Mouse (Mus musculus) layer of hippocampus, postnatal 36 days (tissue): ENCODE data around the gene Mat1a. TPM values are rescaled to one million over a fixed set of nuclear protein-coding genes. Genes with fewer than 3 reads are reported as not detected.

Experiments
- DNase-seq, 2 experiments: peaks; one replicate each; pipeline ENCODE4 v3.0.0; 2022
- total RNA-seq, 2 experiments: library from RNA; stranded (reverse); gene quantifications; 2 replicates each; pipeline ENCODE4 v1.2.3; 2021

The Mat1a gene
- total RNA-seq, result not detected

GRCm38 (mm10) chr14:41104853-41105444, at the start of gene Mat1a:
TSS of gene Mat1a (plus strand) at chr14:41105035.
- DNase-seq, result no peak

GRCm38 (mm10) chr14:41065168-41065567, 39.7 kb upstream of the Mat1a start:
- no peak for DNase-seq

DNA sequence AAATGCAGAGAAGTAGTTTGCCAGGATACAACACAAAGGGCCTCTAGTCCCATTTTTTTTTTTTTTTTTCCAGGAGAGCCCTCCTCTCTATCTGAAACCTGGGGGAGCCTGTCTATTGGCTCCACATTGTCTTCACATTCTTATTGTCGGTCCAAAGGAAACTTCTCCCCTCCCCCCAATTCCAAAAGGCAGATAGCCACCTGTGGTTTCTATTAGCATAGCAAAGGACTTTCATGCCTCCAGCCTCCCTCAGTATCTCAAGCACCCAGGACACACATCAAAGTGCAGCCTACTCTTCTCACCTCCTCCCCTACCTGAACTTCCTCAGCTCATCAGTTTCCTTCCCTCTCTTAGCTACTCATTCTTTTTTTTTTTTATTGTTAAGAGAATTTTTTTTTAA, 38.4 kb upstream of the Mat1a start:
- no peak for DNase-seq

DNA sequence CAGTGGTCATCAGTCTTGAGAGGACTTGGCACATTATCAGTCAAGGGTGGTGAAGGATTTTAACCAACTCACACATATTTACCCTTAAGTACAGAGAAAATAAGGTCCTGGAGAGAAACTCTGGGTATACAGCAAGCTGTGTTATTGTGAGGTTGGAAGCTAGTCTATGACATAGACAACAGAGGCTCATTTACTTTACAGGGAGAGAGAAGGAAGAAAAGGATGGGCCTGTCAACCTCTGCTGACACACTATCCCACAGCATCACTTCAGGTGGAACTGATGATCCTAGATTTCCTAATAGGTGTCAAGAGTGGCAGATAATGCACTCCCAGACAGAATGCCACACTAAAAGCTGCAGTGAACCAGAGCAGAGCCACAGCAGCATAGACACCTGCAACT, 35.7 kb upstream of the Mat1a start, which contains the start of gene Dydc2:
Gene Dydc2, minus strand, starts transcription at position 101 of the 400 bp plus-strand sequence.
- DNase-seq, result no peak

GRCm38 (mm10) chr14:41070343-41070742, 34.5 kb upstream of the Mat1a start:
- no peak for DNase-seq

GRCm38 (mm10) chr14:41072229-41072943, 32.4 kb upstream of the Mat1a start, which contains the start of gene Dydc1:
TSS of gene Dydc1 (plus strand) at chr14:41072911.
- peak; percentile 75 to 79 for DNase-seq

DNA sequence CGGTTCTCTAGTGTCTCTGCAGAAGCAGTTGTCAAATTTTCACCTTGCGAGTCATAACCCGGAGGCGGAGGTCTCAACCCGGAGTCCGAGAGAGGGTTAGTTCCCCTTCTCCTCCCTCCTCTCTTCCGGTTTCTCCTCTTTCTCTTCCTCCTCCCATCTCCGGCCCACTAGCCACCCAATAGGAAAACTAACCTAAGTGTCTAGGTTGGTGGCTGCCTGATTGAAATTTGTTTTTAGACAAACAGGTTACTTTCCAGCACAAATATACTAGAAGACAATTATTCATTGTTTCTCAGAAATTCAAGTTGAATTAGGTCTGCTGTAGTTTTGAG, 31.9 kb upstream of the Mat1a start:
- DNase-seq, result no peak

- no peak for DNase-seq
Measured at GRCm38 (mm10) chr14:41082408-41082807, 22.4 kb upstream of the Mat1a start.

DNA sequence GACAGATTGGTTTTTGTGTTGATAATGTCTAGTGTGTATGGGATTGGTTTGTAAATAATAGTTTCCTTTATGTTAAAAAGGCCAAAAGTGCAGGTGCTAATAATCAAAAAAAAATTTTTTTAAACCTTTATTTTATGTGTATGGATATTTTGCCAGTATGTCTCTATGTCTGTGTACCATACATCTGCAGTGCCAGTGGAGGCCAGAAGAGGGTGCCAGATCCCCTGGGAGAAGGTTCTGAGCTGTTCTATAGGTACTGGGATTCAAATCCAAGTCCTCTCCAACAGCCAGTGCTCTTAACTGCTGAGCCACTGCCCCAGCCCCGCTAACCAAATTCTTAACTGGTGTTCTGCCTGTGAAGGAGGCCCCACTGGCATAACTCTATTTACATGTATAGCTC, 17.3 kb upstream of the Mat1a start:
- DNase-seq, result no peak

- no peak for DNase-seq
Measured at GRCm38 (mm10) chr14:41090777-41091176, 14.1 kb upstream of the Mat1a start.

DNA sequence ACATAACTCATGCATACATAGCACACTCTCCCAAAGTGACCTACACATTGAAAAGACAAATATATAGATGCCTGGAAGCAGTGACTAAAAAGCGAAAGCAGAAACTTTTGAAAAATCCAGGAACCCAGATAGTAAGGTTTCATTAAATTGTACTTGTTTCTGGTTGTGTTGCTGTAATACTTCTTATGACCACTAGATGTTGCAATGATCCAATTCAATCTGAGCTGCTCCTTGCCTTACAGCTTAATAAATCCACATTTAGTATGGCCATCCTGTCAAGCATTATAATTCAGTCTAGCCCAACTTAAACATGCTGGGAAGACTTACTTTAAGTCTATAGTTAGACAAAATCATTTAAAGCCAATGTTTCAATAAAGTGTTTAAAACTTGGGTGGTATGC, 10.7 kb upstream of the Mat1a start:
- no peak for DNase-seq

GRCm38 (mm10) chr14:41096296-41096860, 8.5 kb upstream of the Mat1a start:
- DNase-seq, result no peak

DNA sequence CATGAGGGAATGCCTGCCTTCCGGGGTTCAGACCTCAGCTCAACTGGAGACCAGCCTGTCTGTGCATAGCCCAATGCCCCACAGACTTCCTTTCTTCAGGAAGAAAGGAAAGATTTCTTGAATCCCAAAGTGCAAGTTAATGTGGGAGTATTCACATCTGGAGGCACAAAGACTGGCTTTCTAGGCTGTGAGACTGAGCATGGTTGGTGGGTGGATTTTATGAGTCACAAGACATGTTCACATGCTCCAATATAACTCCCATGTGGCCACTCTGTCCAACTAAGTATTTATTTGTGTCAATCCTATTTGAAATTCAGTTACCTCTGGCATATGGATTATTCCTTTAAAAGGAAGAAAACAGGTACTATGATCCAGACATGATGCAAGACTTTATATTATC, 6.1 kb upstream of the Mat1a start:
- no peak for DNase-seq

- no peak for DNase-seq
Measured at GRCm38 (mm10) chr14:41100712-41101111, 4.1 kb upstream of the Mat1a start.

GRCm38 (mm10) chr14:41101242-41101641, 3.6 kb upstream of the Mat1a start:
- no peak for DNase-seq

- DNase-seq, result no peak
Measured at GRCm38 (mm10) chr14:41102269-41102668, 2.6 kb upstream of the Mat1a start.

DNA sequence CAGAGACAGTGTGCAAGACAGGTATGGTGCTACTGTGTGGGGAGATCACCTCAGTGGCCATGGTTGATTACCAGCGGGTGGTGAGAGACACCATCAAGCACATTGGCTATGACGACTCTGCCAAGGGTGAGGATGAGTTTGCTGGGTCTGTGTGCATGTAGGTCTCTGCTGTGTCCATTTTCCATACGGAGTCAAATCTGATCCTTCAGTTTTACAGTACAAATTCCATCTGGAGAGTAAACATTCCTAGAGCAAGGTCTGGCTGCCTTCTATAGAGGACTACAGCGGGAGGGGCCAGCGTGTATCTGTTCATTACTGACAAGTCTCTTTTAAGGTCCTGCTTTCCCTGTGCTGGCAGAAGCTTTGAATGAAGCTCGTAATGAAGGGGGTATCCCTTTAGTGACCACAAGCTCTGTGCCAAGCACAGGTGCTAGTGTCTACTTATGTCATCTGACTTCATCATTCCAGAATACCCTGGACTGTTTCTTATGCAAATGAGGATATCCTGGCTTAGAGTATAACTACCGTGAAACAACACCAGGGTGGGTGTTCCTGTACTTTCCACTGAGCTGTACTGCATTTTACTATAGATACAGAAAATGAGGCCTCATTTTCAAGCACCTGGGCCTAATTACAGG, 6.3 kb downstream of the Mat1a start:
- no peak for DNase-seq

GRCm38 (mm10) chr14:41112944-41113343, 8.1 kb downstream of the Mat1a start:
- no peak for DNase-seq

- DNase-seq, result no peak
Measured at GRCm38 (mm10) chr14:41116271-41116670, 11.4 kb downstream of the Mat1a start.

- no peak for DNase-seq
Measured at GRCm38 (mm10) chr14:41124683-41125082, 19.8 kb downstream of the Mat1a start.

- DNase-seq, result peak in 1 of 2 experiments; percentile 12
Measured at GRCm38 (mm10) chr14:41127997-41128396, 23.2 kb downstream of the Mat1a start.

DNA sequence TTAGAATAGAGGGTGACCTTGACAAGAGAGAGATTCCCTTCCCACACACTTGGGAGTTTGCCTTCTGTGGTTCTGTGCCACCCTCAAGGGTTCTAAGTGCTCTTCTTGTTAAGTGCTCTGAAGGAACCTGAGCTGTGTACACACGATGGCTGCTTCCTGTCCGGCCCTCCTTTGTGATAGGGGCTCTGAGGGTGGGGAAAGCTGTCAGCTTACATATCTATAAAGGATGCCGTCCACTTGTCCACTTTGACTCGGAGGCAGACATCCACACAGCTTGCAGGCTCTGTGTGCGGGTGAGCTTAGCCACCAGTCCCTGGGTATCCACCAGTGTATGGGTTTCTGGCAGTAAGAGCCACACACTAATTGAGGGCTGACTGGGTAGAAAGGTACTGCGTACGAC, 26.7 kb downstream of the Mat1a start, which contains the start of gene Sftpa1:
Gene Sftpa1, plus strand, starts transcription at position 243 of the 400 bp plus-strand sequence.
- DNase-seq, result no peak

GRCm38 (mm10) chr14:41137006-41137405, 32.2 kb downstream of the Mat1a start:
- no peak for DNase-seq
